Mouse (Mus musculus) ES-E14 (cell line): ENCODE measurements around the gene Zfp523.

ENCODE experiments used
- CHD2 ChIP-seq: IDR thresholded peaks from 2 replicates; pipeline ENCODE4 v1.6.1; 2014; ENCODE audit warnings: mild to moderate bottlenecking, low read depth, low read length, inconsistent platforms
- HCFC1 ChIP-seq: IDR thresholded peaks from 2 replicates; pipeline ENCODE4 v1.6.1; 2012; ENCODE audit warnings: low read length, inconsistent platforms, borderline replicate concordance; ENCODE audit not compliant: insufficient read depth
- MAFK ChIP-seq: IDR thresholded peaks from 2 replicates; pipeline ENCODE4 v1.6.1; 2014; ENCODE audit warnings: mild to moderate bottlenecking, low read depth, low read length, inconsistent platforms; ENCODE audit not compliant: insufficient read depth
- ZC3H11A ChIP-seq: IDR thresholded peaks from 2 replicates; pipeline ENCODE4 v1.6.1; 2012; ENCODE audit warnings: low read depth, mild to moderate bottlenecking, inconsistent platforms, low read length, borderline replicate concordance
- ZNF384 ChIP-seq: IDR thresholded peaks from 2 replicates; pipeline ENCODE4 v1.6.1; 2012; ENCODE audit warnings: low read depth, low read length, inconsistent platforms

GRCm38 (mm10) chr17:28207092-28207491 is 30.2 kb downstream of the Zfp523 start:
- TF ChIP-seq ZNF384 (no peak), MAFK (no peak), CHD2 (no peak), ZC3H11A (no peak), HCFC1 (no peak)
